Mouse (Mus musculus) CH12.LX (cell line): ENCODE measurements around the gene Rhbdl2.

Source experiments
- CTCF ChIP-seq, 2 experiments: IDR thresholded peaks in 1 of 2; conservative IDR thresholded peaks in 1 of 2; 2 replicates each; pipeline ENCODE4 v1.5.1; 2011 to 2012; ENCODE audit warnings: low read depth in 2 of 2, low read length in 2 of 2, improper control_type of control experiment in 1 of 2, inconsistent platforms in 1 of 2, mild to moderate bottlenecking in 1 of 2, moderate library complexity in 1 of 2
- ELF1 ChIP-seq: IDR thresholded peaks from 2 replicates; pipeline ENCODE4 v1.6.1; 2014; ENCODE audit warnings: low read depth, mild to moderate bottlenecking, inconsistent platforms, low read length, improper control_type of control experiment
- MAFK ChIP-seq: IDR thresholded peaks from 2 replicates; pipeline ENCODE4 v1.6.1; 2011; ENCODE audit warnings: low read length, improper control_type of control experiment; ENCODE audit not compliant: insufficient replicate concordance
- MAX ChIP-seq: IDR thresholded peaks from 2 replicates; pipeline ENCODE4 v1.6.1; 2011; ENCODE audit warnings: low read length, improper control_type of control experiment
- MYC ChIP-seq: IDR thresholded peaks from 2 replicates; pipeline ENCODE4 v1.6.1; 2011; ENCODE audit warnings: low read depth, mild to moderate bottlenecking, improper control_type of control experiment, low read length
- POLR2A ChIP-seq: IDR thresholded peaks from 2 replicates; pipeline ENCODE4 v1.6.1; 2011; ENCODE audit warnings: low read depth, mild to moderate bottlenecking, improper control_type of control experiment, low read length
- SMC3 ChIP-seq: IDR thresholded peaks from 2 replicates; pipeline ENCODE4 v1.6.1; 2011; ENCODE audit warnings: low read depth, low read length, improper control_type of control experiment
- TBP ChIP-seq: conservative IDR thresholded peaks from 2 replicates; pipeline ENCODE4 v1.6.1; 2011; ENCODE audit warnings: low read depth, low read length, improper control_type of control experiment
- USF1 ChIP-seq: IDR thresholded peaks from 2 replicates; pipeline ENCODE4 v1.6.1; 2014; ENCODE audit warnings: low read depth, mild to moderate bottlenecking, inconsistent platforms, low read length, improper control_type of control experiment
- ZNF384 ChIP-seq: IDR thresholded peaks from 2 replicates; pipeline ENCODE4 v1.6.1; 2012; ENCODE audit warnings: low read depth, low read length, improper control_type of control experiment, inconsistent platforms

GRCm38 (mm10) chr4:123748726-123749415 lies 38.8 kb upstream of the Rhbdl2 start:
- TF ChIP-seq SMC3 = no peak
- no peak for TF ChIP-seq MAFK
- no peak for TF ChIP-seq MYC
- no peak for TF ChIP-seq ELF1
- no peak for TF ChIP-seq POLR2A
- TF ChIP-seq TBP = no peak
- no peak for TF ChIP-seq ZNF384
- no peak for TF ChIP-seq CTCF (conservative IDR thresholded peaks at IDR 0.05 in 1 of 2, IDR thresholded peaks at IDR 0.05 in 1 of 2; ENCODE audit: low read depth in 2 of 2, low read length in 2 of 2)
- no peak for TF ChIP-seq MAX
- no peak for TF ChIP-seq USF1
